19 mouse cellular contexts compared by ENCODE assay signal in genomic region chr2:31825469-31825911, GRCm38 (mm10). TPM values are rescaled to one million over a fixed set of nuclear protein-coding genes. Genes with fewer than 3 reads are reported as not detected.
A peak's percentile ranks its signal among the peaks of the same experiment; 100 is the strongest.
DNase-seq lines count a peak whose midpoint lies in the region; ATAC-seq and TF ChIP-seq lines count a peak whose summit lies in the region.
"Had no signal": no experiment of that assay in that cellular context is flagged by ENCODE, and none has a peak within 500 bp of the region (broad histone marks: within the 10 kb centered on the region; RNA-seq: fewer than 3 reads in every experiment).

No protein-coding gene starts in this region.

- TF ChIP-seq POLR2A in thymus, adult 2 months (IDR thresholded peaks at IDR 0.05; ENCODE audit: control insufficient read depth, extremely low read depth, insufficient read depth, low read length, poor library complexity), result no peak

- WGBS in embryonic facial prominence, embryonic 13.5 days, result 79% methylated on average over 16 of the region's 16 CpGs
- 85% methylated on average over 16 of the region's 16 CpGs for WGBS in embryonic facial prominence, embryonic 10.5 days
- 27% methylated on average over 16 of the region's 16 CpGs for WGBS in thymus, adult 2 months

- H3K9me3 ChIP-seq in embryonic facial prominence, embryonic 13.5 days, result no peaks in the 10 kb centered on the region
- H3K9me3 ChIP-seq in embryonic facial prominence, embryonic 10.5 days, result no peaks in the 10 kb centered on the region
- H3K9me3 ChIP-seq: heart, embryonic 13.5 days; intestine, embryonic 15.5 days had no signal

- H3K36me3 ChIP-seq in embryonic facial prominence, embryonic 13.5 days, result no peaks in the 10 kb centered on the region
- H3K36me3 ChIP-seq in embryonic facial prominence, embryonic 10.5 days (replicated peaks), result no peaks in the 10 kb centered on the region
- H3K36me3 ChIP-seq in thymus, adult 2 months (ENCODE audit: control insufficient read depth, insufficient read depth, low read length), result no peaks in the 10 kb centered on the region
- H3K36me3 ChIP-seq: heart, embryonic 13.5 days; intestine, embryonic 15.5 days had no signal

- peak overlapping the region; percentile 32; the same call in 1 of the 2 replicates for H3K9ac ChIP-seq in embryonic facial prominence, embryonic 13.5 days
- H3K9ac ChIP-seq: forebrain, postnatal 0 days; heart, embryonic 13.5 days; intestine, embryonic 15.5 days had no signal

- no peak for ATAC-seq in embryonic facial prominence, embryonic 13.5 days (ENCODE audit: insufficient number of reproducible peaks, insufficient read depth, low FRiP score, low TSS enrichment, low read depth)
- ATAC-seq: forebrain, postnatal 0 days; intestine, embryonic 15.5 days had no signal

- H3K4me3 ChIP-seq in embryonic facial prominence, embryonic 13.5 days, result no peak overlapping the region
- no peak overlapping the region for H3K4me3 ChIP-seq in embryonic facial prominence, embryonic 10.5 days
- H3K4me3 ChIP-seq in thymus, adult 2 months (ENCODE audit: control insufficient read depth, insufficient read depth, low read length), result no peak overlapping the region
- H3K4me3 ChIP-seq: heart, embryonic 13.5 days; intestine, embryonic 15.5 days had no signal

- no peak for TF ChIP-seq CTCF in thymus, adult 2 months (IDR thresholded peaks at IDR 0.05; ENCODE audit: borderline replicate concordance, control insufficient read depth, extremely low read depth, insufficient read depth, low read length, poor library complexity)

- H3K4me2 ChIP-seq in embryonic facial prominence, embryonic 13.5 days, result no peak overlapping the region
- H3K4me2 ChIP-seq: heart, embryonic 13.5 days; intestine, embryonic 15.5 days had no signal

- no peak for DNase-seq in embryonic facial prominence, embryonic 10.5 days (ENCODE audit: low spot score)
- peak; percentile 46 for DNase-seq in thymus, adult 2 months
- no peak for DNase-seq in thymus, adult 18-20 months
- DNase-seq in cerebellum, postnatal 14 days, result peak; percentile 45 to 78
- no peak for DNase-seq in urinary bladder, postnatal 36 days (ENCODE audit: low spot score in 2 of 2)
- no peak for DNase-seq in urinary bladder, adult 2 months (ENCODE audit: low spot score)
- DNase-seq in heart, adult 18-20 months, result no peak
- DNase-seq: forebrain, postnatal 0 days; gastrocnemius, postnatal 36 days; lung, adult 2 months had no signal

- H3K27me3 ChIP-seq in embryonic facial prominence, embryonic 13.5 days, result peaks cover 33% of the 10 kb centered on the region
- peaks cover 52% of the 10 kb centered on the region for H3K27me3 ChIP-seq in embryonic facial prominence, embryonic 10.5 days (replicated peaks; ENCODE audit: low read depth, poor library complexity, severe bottlenecking)
- no peaks in the 10 kb centered on the region for H3K27me3 ChIP-seq in thymus, adult 2 months (ENCODE audit: control insufficient read depth, insufficient read depth, low read length)

- no peak overlapping the region for H3K27ac ChIP-seq in embryonic facial prominence, embryonic 13.5 days
- no peak overlapping the region for H3K27ac ChIP-seq in embryonic facial prominence, embryonic 10.5 days (replicated peaks)
- H3K27ac ChIP-seq in thymus, adult 2 months (ENCODE audit: control insufficient read depth, insufficient read depth, low read length), result peak overlapping the region; percentile 1; the same call in 1 of the 2 replicates
- H3K27ac ChIP-seq: heart, embryonic 13.5 days; intestine, embryonic 15.5 days; kidney, postnatal 0 days had no signal

- peaks cover 35% of the 10 kb centered on the region for H3K4me1 ChIP-seq in embryonic facial prominence, embryonic 13.5 days
- H3K4me1 ChIP-seq in embryonic facial prominence, embryonic 10.5 days, result peaks cover 46% of the 10 kb centered on the region
- H3K4me1 ChIP-seq in thymus, adult 2 months (replicated peaks; ENCODE audit: control insufficient read depth, insufficient read depth, low read length), result peaks cover 47% of the 10 kb centered on the region

RNA-seq across cellular contexts. Expression of gene Qrfp, which starts 15.1 kb away (rescaled TPM):
- polyA plus RNA-seq in embryonic facial prominence, embryonic 13.5 days (2015; fragmentation: Nextera tagmentation; extraction: Ambion mirVana), result 0.14 and 0.22 TPM in 2 replicates
- polyA plus RNA-seq in embryonic facial prominence, embryonic 10.5 days (2016; fragmentation: Nextera tagmentation; extraction: Ambion mirVana), result 0.19 and 0.20 TPM in 2 replicates
- 0.51 and 0.73 TPM in 2 replicates for polyA plus RNA-seq in thymus, adult 2 months (2012; rRNA removed)
- 0.03 TPM in 2 replicates for polyA plus RNA-seq in urinary bladder, adult 2 months (2012; rRNA removed)
- total RNA-seq in heart, adult 18-20 months (2021), result under 1 TPM in 1 of 2 experiments, not detected in 1; 0.10 TPM
- total RNA-seq: gastrocnemius, postnatal 36 days; hematopoietic stem cell, adult 5-6 weeks; layer of hippocampus, postnatal 10 days; megakaryocyte-erythroid progenitor cell, adult 5-6 weeks; MEL had no signal

RNA-seq across cellular contexts. Expression of gene Fibcd1, which starts 20.3 kb away (rescaled TPM):
- 0.55 and 0.83 TPM in 2 replicates for polyA plus RNA-seq in embryonic facial prominence, embryonic 13.5 days (2015; fragmentation: Nextera tagmentation; extraction: Ambion mirVana)
- 0.17 and 0.35 TPM in 2 replicates for polyA plus RNA-seq in embryonic facial prominence, embryonic 10.5 days (2016; fragmentation: Nextera tagmentation; extraction: Ambion mirVana)
- polyA plus RNA-seq in thymus, adult 2 months (2012; rRNA removed), result 0.81 and 1.0 TPM in 2 replicates
- 0.01 and 0.04 TPM in 2 replicates for polyA plus RNA-seq in urinary bladder, adult 2 months (2012; rRNA removed)
- not detected for total RNA-seq in heart, adult 18-20 months (2021)
- total RNA-seq: gastrocnemius, postnatal 36 days; hematopoietic stem cell, adult 5-6 weeks; megakaryocyte-erythroid progenitor cell, adult 5-6 weeks; MEL; neutrophil, adult 5-6 weeks had no signal
- polyA plus RNA-seq: heart, embryonic 13.5 days had no signal

Comparison
In these comparisons a context has a peak if more than half of its experiments do, and no peak if none do; other contexts are left out.
1. DNase-seq: peak in thymus, adult 2 months (single experiment) and cerebellum, postnatal 14 days (2 of 2); none in embryonic facial prominence, embryonic 10.5 days (single experiment), thymus, adult 18-20 months (0 of 2), urinary bladder, postnatal 36 days (0 of 2), urinary bladder, adult 2 months (single experiment) and heart, adult 18-20 months (0 of 2).